Mouse (Mus musculus) kidney, embryonic 14.5 days (tissue): ENCODE measurements around the gene Eaf1. TPM values are rescaled to one million over a fixed set of nuclear protein-coding genes. Genes with fewer than 3 reads are reported as not detected.

Experiments
- ATAC-seq: fragments of 200-750 bp; cut with Nextera tagmentation; 2 replicates; pipeline ENCODE4 v1.8.0; 2017; ENCODE audit warnings: moderate number of reproducible peaks, mild to moderate bottlenecking, moderate TSS enrichment, moderate library complexity; ENCODE audit not compliant: low FRiP score, low TSS enrichment
- H3K27ac ChIP-seq: fragments of 300-500 bp; sonication (generic); 2 replicates; pipeline ENCODE4 v1.5.1; 2014; ENCODE audit warnings: low read depth, mild to moderate bottlenecking, low read length, moderate library complexity, mixed read lengths
- H3K27me3 ChIP-seq: fragments of 300-500 bp; sonication (generic); 2 replicates; pipeline ENCODE4 v1.6.1; 2014; ENCODE audit warnings: mild to moderate bottlenecking, low read length; ENCODE audit not compliant: control insufficient read depth, insufficient read depth
- H3K36me3 ChIP-seq: fragments of 300-500 bp; sonication (generic); 2 replicates; pipeline ENCODE4 v1.6.1; 2014; ENCODE audit warnings: low read length, mixed read lengths; ENCODE audit not compliant: control insufficient read depth, insufficient read depth
- H3K4me1 ChIP-seq: fragments of 300-500 bp; sonication (generic); 2 replicates; pipeline ENCODE4 v1.6.1; 2014; ENCODE audit warnings: low read length, mixed read lengths; ENCODE audit not compliant: control insufficient read depth, insufficient read depth
- H3K4me2 ChIP-seq: fragments of 300-500 bp; sonication (generic); replicated peaks from 2 replicates; pipeline ENCODE4 v1.6.1; 2014; ENCODE audit warnings: low read depth, mild to moderate bottlenecking, low read length
- H3K4me3 ChIP-seq: fragments of 300-500 bp; sonication (generic); 2 replicates; pipeline ENCODE4 v1.5.1; 2014; ENCODE audit warnings: mild to moderate bottlenecking, low read length
- H3K9ac ChIP-seq: fragments of 300-500 bp; sonication (generic); 2 replicates; pipeline ENCODE4 v1.6.1; 2014; ENCODE audit warnings: low read depth, mild to moderate bottlenecking, low read length, moderate library complexity
- H3K9me3 ChIP-seq: fragments of 300-500 bp; sonication (generic); 2 replicates; pipeline ENCODE4 v1.6.1; 2016; ENCODE audit warnings: low read length; ENCODE audit not compliant: control insufficient read depth
- WGBS: fragments of 180-500 bp; shearing (Covaris S2); extraction: QIAGEN DNeasy Blood & Tissue Kit; methylation state at CpG from one replicate; pipeline ENCODE4 v1.1.7; 2014; 5-methylcytosine and 5-hydroxymethylcytosine counted together
- polyA plus RNA-seq: library from polyadenylated mRNA; unstranded; fragments of >200 nt; fragmentation: Nextera tagmentation; extraction: Ambion mirVana; gene quantifications from 2 replicates; pipeline ENCODE4 v1.2.1, GENCODE M21; 2014

Eaf1 gene
- polyA plus RNA-seq, 1 experiment from 2014 or later = 29.0 TPM

- ATAC-seq = no peak
These were observed 2.0 kb downstream of the Eaf1 start for GRCm38 (mm10) chr14:31496241-31496646.

GRCm38 (mm10) chr14:31499526-31499925 lies 5.3 kb downstream of the Eaf1 start:
- H3K27ac ChIP-seq = no peak overlapping the region
- peaks cover 14% of the 10 kb centered on the region; the same call in 1 of the 2 replicates for H3K4me1 ChIP-seq
- H3K36me3 ChIP-seq = peaks cover 65% of the 10 kb centered on the region
- no peak for ATAC-seq
- no peak overlapping the region for H3K4me2 ChIP-seq
- H3K9ac ChIP-seq = no peak overlapping the region
- WGBS = 87% methylated on average over 1 of the region's 1 CpGs
- no peaks in the 10 kb centered on the region for H3K9me3 ChIP-seq
- no peak overlapping the region for H3K4me3 ChIP-seq
- no peaks in the 10 kb centered on the region for H3K27me3 ChIP-seq

More at GRCm38 (mm10) chr14:31496241-31496646, 2.0 kb downstream of the Eaf1 start:
- WGBS = 21% methylated on average over 7 of the region's 7 CpGs
- H3K9ac ChIP-seq = peak overlapping the region; percentile 93; the same call in 1 of the 2 replicates
- peak overlapping the region; percentile 95 for H3K4me2 ChIP-seq
- H3K36me3 ChIP-seq = peaks cover 47% of the 10 kb centered on the region
- H3K27me3 ChIP-seq = no peaks in the 10 kb centered on the region
- H3K9me3 ChIP-seq = no peaks in the 10 kb centered on the region
- peak overlapping the region; percentile 95 for H3K4me3 ChIP-seq
- H3K4me1 ChIP-seq = peaks cover 18% of the 10 kb centered on the region; the same call in 1 of the 2 replicates
- no peak overlapping the region for H3K27ac ChIP-seq

GRCm38 (mm10) chr14:31503406-31503805 lies 9.2 kb downstream of the Eaf1 start:
- no peaks in the 10 kb centered on the region for H3K27me3 ChIP-seq
- ATAC-seq = no peak
- H3K9me3 ChIP-seq = no peaks in the 10 kb centered on the region
- 91% methylated on average over 13 of the region's 13 CpGs for WGBS
- peaks cover 98% of the 10 kb centered on the region for H3K36me3 ChIP-seq
- H3K9ac ChIP-seq = no peak overlapping the region
- H3K4me2 ChIP-seq = no peak overlapping the region
- no peaks in the 10 kb centered on the region for H3K4me1 ChIP-seq
- H3K4me3 ChIP-seq = no peak overlapping the region
- H3K27ac ChIP-seq = no peak overlapping the region

GRCm38 (mm10) chr14:31506456-31506855 lies 12.3 kb downstream of the Eaf1 start:
- ATAC-seq = no peak
- no peak overlapping the region for H3K4me3 ChIP-seq
- no peaks in the 10 kb centered on the region for H3K4me1 ChIP-seq
- WGBS = 91% methylated on average over 6 of the region's 6 CpGs
- H3K4me2 ChIP-seq = no peak overlapping the region
- H3K36me3 ChIP-seq = peaks cover 88% of the 10 kb centered on the region
- no peaks in the 10 kb centered on the region for H3K27me3 ChIP-seq
- H3K27ac ChIP-seq = no peak overlapping the region
- no peak overlapping the region for H3K9ac ChIP-seq
- H3K9me3 ChIP-seq = no peaks in the 10 kb centered on the region

- H3K9ac ChIP-seq = no peak overlapping the region
- 97% methylated on average over 2 of the region's 2 CpGs for WGBS
- H3K4me1 ChIP-seq = no peaks in the 10 kb centered on the region
- no peak overlapping the region for H3K27ac ChIP-seq
- H3K36me3 ChIP-seq = peaks cover 54% of the 10 kb centered on the region
- H3K4me2 ChIP-seq = no peak overlapping the region
- H3K27me3 ChIP-seq = no peaks in the 10 kb centered on the region
- no peak for ATAC-seq
- H3K9me3 ChIP-seq = no peaks in the 10 kb centered on the region
- no peak overlapping the region for H3K4me3 ChIP-seq
These were observed 15.7 kb downstream of the Eaf1 start for GRCm38 (mm10) chr14:31509911-31510310.

GRCm38 (mm10) chr14:31510322-31510721 lies 16.1 kb downstream of the Eaf1 start:
- Histone ChIP-seq H3K4me3 (no peak overlapping the region), H3K36me3 (peaks cover 50% of the 10 kb centered on the region), H3K27me3 (no peaks in the 10 kb centered on the region), H3K4me1 (no peaks in the 10 kb centered on the region), H3K4me2 (no peak overlapping the region), H3K9me3 (no peaks in the 10 kb centered on the region), H3K27ac (no peak overlapping the region), H3K9ac (no peak overlapping the region)
- 88% methylated on average over 3 of the region's 3 CpGs for WGBS
- no peak for ATAC-seq

GRCm38 (mm10) chr14:31515895-31516294 lies 21.7 kb downstream of the Eaf1 start:
- 99% methylated on average over 2 of the region's 2 CpGs for WGBS
- H3K9me3 ChIP-seq = no peaks in the 10 kb centered on the region

GRCm38 (mm10) chr14:31519165-31519564 lies 25.0 kb downstream of the Eaf1 start:
- Histone ChIP-seq H3K4me3 (no peak overlapping the region), H3K27me3 (no peaks in the 10 kb centered on the region), H3K4me2 (no peak overlapping the region), H3K4me1 (no peaks in the 10 kb centered on the region), H3K9ac (no peak overlapping the region), H3K27ac (no peak overlapping the region), H3K36me3 (no peaks in the 10 kb centered on the region), H3K9me3 (no peaks in the 10 kb centered on the region)
- no peak for ATAC-seq
- 37% methylated on average over 3 of the region's 3 CpGs for WGBS

More at GRCm38 (mm10) chr14:31515895-31516294, 21.7 kb downstream of the Eaf1 start:
- Histone ChIP-seq H3K36me3 (no peaks in the 10 kb centered on the region), H3K27me3 (no peaks in the 10 kb centered on the region), H3K4me2 (no peak overlapping the region), H3K27ac (no peak overlapping the region), H3K9ac (no peak overlapping the region), H3K4me1 (no peaks in the 10 kb centered on the region), H3K4me3 (no peak overlapping the region)
- ATAC-seq = no peak

GRCm38 (mm10) chr14:31521318-31521717 lies 27.1 kb downstream of the Eaf1 start:
- no peak for ATAC-seq
- H3K27me3 ChIP-seq = no peaks in the 10 kb centered on the region
- no peaks in the 10 kb centered on the region for H3K4me1 ChIP-seq
- no peak overlapping the region for H3K27ac ChIP-seq
- 40% methylated on average over 2 of the region's 2 CpGs for WGBS
- H3K4me3 ChIP-seq = no peak overlapping the region
- H3K9me3 ChIP-seq = no peaks in the 10 kb centered on the region
- H3K9ac ChIP-seq = no peak overlapping the region
- H3K4me2 ChIP-seq = no peak overlapping the region
- H3K36me3 ChIP-seq = no peaks in the 10 kb centered on the region
